Mouse (Mus musculus) E14TG2a.4 (cell line): ENCODE measurements around the gene Grip1.

Experiments
- CTCF ChIP-seq: conservative IDR thresholded peaks from 2 replicates; pipeline ENCODE4 v1.5.1; 2014; ENCODE audit warnings: low read length
- NANOG ChIP-seq: IDR thresholded peaks from 2 replicates; pipeline ENCODE4 v1.6.1; 2014; ENCODE audit warnings: borderline replicate concordance, low read length, mixed read lengths
- POU5F1 ChIP-seq: IDR thresholded peaks from 2 replicates; pipeline ENCODE4 v1.6.1; 2014; ENCODE audit warnings: low read length, borderline replicate concordance

GRCm38 (mm10) chr10:119615240-119615885, 161.7 kb downstream of the Grip1 start:
- TF ChIP-seq CTCF = no peak
- no peak for TF ChIP-seq NANOG
- TF ChIP-seq POU5F1 = no peak
